Mouse (Mus musculus) forebrain, postnatal 0 days (tissue): ENCODE results near the gene Fam227b. TPM values are rescaled to one million over a fixed set of nuclear protein-coding genes. Genes with fewer than 3 reads are reported as not detected.

Experiments
- ATAC-seq: fragments of 200-750 bp; cut with Nextera tagmentation; 2 replicates; pipeline ENCODE4 v1.8.0; 2017; ENCODE audit warnings: mild to moderate bottlenecking, moderate library complexity
- DNase-seq: peaks from one replicate; pipeline ENCODE4 v3.0.0-alpha.2; 2015
- H3K27ac ChIP-seq: fragments of 300-500 bp; sonication (generic); 2 replicates; pipeline ENCODE4 v1.5.1; 2014; ENCODE audit warnings: low read depth, mild to moderate bottlenecking, antibody characterized with exemption, low read length, moderate library complexity, mixed read lengths
- H3K27me3 ChIP-seq: fragments of 300-500 bp; sonication (generic); 2 replicates; pipeline ENCODE4 v1.6.1; 2014; ENCODE audit warnings: mild to moderate bottlenecking, low read length, mixed read lengths; ENCODE audit not compliant: insufficient read depth
- H3K36me3 ChIP-seq: fragments of 300-500 bp; sonication (generic); 2 replicates; pipeline ENCODE4 v1.6.1; 2014; ENCODE audit warnings: mild to moderate bottlenecking, moderate library complexity; ENCODE audit not compliant: insufficient read depth
- H3K4me1 ChIP-seq: fragments of 300-500 bp; sonication (generic); 2 replicates; pipeline ENCODE4 v1.6.1; 2014; ENCODE audit warnings: antibody characterized with exemption; ENCODE audit not compliant: insufficient read depth
- H3K4me2 ChIP-seq: fragments of 300-500 bp; sonication (generic); 2 replicates; pipeline ENCODE4 v1.6.1; 2014; ENCODE audit warnings: low read depth, mild to moderate bottlenecking, moderate library complexity
- H3K4me3 ChIP-seq: fragments of 300-500 bp; sonication (generic); 2 replicates; pipeline ENCODE4 v1.5.1; 2014; ENCODE audit warnings: low read depth, low read length, mixed read lengths
- H3K9ac ChIP-seq: fragments of 300-500 bp; sonication (generic); 2 replicates; pipeline ENCODE4 v1.6.1; 2014; ENCODE audit warnings: mild to moderate bottlenecking
- H3K9me3 ChIP-seq: fragments of 300-500 bp; sonication (generic); 2 replicates; pipeline ENCODE4 v1.6.1; 2016; ENCODE audit warnings: low read length
- CTCF ChIP-seq: sonication (generic); IDR thresholded peaks from 2 replicates; pipeline ENCODE4 v1.5.1; 2016; ENCODE audit warnings: antibody characterized with exemption, control low read depth, low read depth
- WGBS: fragments of 180-500 bp; shearing (Covaris S2); extraction: QIAGEN DNeasy Blood & Tissue Kit; methylation state at CpG from one replicate; pipeline ENCODE4 v1.1.7; 2014; 5-methylcytosine and 5-hydroxymethylcytosine counted together
- polyA plus RNA-seq: library from polyadenylated mRNA; unstranded; fragments of >200 nt; fragmentation: Nextera tagmentation; extraction: Ambion mirVana; gene quantifications from 2 replicates; pipeline ENCODE4 v1.2.1, GENCODE M21; 2015
- total RNA-seq: library from RNA; depleted of rRNA; stranded (reverse); fragments of >200 nt; gene quantifications from 2 replicates; pipeline ENCODE4 v1.2.3, GENCODE M21; 2014; rRNA removed

Gene Fam227b
- total RNA-seq, result not detected in 2 replicates
- polyA plus RNA-seq, result not detected in 2 replicates

DNA sequence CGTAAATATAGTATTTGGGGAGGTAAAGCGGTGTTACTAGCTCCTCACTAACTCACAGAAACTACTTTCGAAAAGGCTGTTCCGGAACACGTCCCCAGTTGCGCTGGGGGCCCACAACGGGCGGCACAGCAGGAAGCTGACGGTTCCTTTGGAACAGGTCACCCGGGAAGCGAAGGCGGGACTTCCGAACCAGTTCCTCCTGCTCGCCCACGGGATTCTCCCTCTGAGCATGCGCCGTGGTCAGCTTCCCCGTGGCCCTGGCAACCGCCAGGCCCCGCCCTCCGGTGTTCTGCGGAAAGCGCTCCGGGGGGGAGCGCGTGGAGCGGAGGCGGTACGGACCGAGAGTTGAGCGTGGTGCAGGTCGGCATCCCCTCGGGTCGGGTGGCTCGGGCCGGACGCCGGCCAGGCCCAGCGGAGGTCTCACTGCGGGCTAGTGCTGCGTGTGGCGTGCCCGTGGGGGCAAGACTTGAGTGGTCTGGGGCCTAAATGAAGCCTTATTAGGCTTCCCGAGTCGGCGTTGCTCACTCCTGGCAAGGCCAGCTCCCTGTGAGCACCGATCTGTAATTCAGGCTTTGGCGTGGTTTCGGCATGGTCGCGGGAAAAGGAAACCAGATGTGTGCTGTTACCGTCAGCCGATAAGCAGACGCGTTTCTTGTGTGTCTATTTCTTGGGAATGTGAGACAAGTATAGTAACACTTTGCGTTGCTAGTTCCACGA is at the start of gene Fam227b, which contains the start of gene Dtwd1:
TSS of gene Fam227b (minus strand) at position 150 of the 717 bp plus-strand sequence.
TSS of gene Dtwd1 (plus strand) at position 287 of the 717 bp plus-strand sequence.
- Histone ChIP-seq H3K4me2 (peak within 1 kb of the TSS; percentile 52), H3K4me3 (peak within 1 kb of the TSS; percentile 83), H3K9ac (peak within 1 kb of the TSS; percentile 80), H3K36me3 (no peaks in the 10 kb centered on the region), H3K4me1 (peaks cover 5% of the 10 kb centered on the region; the same call in 1 of the 2 replicates), H3K27ac (peak within 1 kb of the TSS; percentile 82), H3K27me3 (no peaks in the 10 kb centered on the region), H3K9me3 (no peaks in the 10 kb centered on the region)
- under 1% methylated on average over 57 of the region's 57 CpGs for WGBS
- ATAC-seq (peak; percentile 99), DNase-seq (peak; percentile 99)
- TF ChIP-seq CTCF, result no peak

GRCm38 (mm10) chr2:126198971-126199370 is 47.2 kb upstream of the Fam227b start:
- H3K4me1 ChIP-seq, result no peaks in the 10 kb centered on the region

DNA sequence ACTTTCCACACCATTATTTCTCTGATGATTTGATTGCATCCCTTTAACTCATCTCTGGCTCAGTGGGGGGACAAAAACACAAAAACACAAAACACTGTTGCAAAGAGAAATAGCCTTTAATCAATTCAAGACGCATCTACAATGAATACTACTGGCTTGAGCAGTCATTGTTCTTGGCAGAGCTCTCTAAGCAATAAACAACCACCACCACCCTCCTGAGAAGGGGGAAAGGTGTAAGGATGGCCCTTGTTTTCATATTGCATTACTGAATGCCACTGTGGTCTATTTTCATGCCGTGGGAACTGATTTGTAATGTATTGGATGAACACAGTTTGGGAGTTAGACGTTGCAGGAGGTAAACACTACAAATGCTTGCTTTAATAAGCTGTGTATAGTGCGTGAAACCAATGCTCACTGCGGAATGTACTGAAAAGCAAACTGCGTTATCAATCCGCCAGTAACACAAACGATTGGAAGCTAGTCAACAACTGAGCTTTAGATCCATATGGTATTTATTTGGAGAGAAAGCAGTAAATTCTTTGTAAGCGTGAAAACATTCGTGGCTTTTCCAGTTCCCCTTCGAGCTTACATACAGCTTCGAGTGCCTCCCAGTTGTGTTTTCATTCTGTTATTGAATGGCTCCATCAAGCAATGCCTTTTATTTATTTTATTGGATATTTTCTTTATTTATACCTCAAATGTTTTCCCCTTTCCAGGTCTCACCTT is 44.0 kb upstream of the Fam227b start:
- no peaks in the 10 kb centered on the region for H3K4me1 ChIP-seq
- H3K9ac ChIP-seq, result no peak overlapping the region
- no peak for TF ChIP-seq CTCF
- no peak overlapping the region for H3K27ac ChIP-seq
- DNase-seq (no peak), ATAC-seq (no peak)
- H3K4me2 ChIP-seq, result no peak overlapping the region
- no peaks in the 10 kb centered on the region for H3K36me3 ChIP-seq
- no peaks in the 10 kb centered on the region for H3K27me3 ChIP-seq
- WGBS, result 56% methylated on average over 12 of the region's 12 CpGs
- no peaks in the 10 kb centered on the region for H3K9me3 ChIP-seq
- no peak overlapping the region for H3K4me3 ChIP-seq

More at GRCm38 (mm10) chr2:126198971-126199370, 47.2 kb upstream of the Fam227b start:
- Histone ChIP-seq H3K27me3 (no peaks in the 10 kb centered on the region), H3K4me2 (no peak overlapping the region), H3K4me3 (no peak overlapping the region), H3K9me3 (no peaks in the 10 kb centered on the region), H3K27ac (no peak overlapping the region), H3K36me3 (no peaks in the 10 kb centered on the region), H3K9ac (no peak overlapping the region)
- WGBS, result 90% methylated on average over 3 of the region's 3 CpGs
- no peak for DNase-seq
- no peak for TF ChIP-seq CTCF
- ATAC-seq, result no peak

GRCm38 (mm10) chr2:126192129-126192528 is 40.3 kb upstream of the Fam227b start:
- H3K36me3 ChIP-seq, result no peaks in the 10 kb centered on the region

GRCm38 (mm10) chr2:126191306-126191705 is 39.5 kb upstream of the Fam227b start:
- H3K9me3 ChIP-seq, result no peaks in the 10 kb centered on the region
- H3K9ac ChIP-seq, result no peak overlapping the region
- no peak for DNase-seq
- H3K4me2 ChIP-seq, result no peak overlapping the region
- H3K27ac ChIP-seq, result no peak overlapping the region
- no peaks in the 10 kb centered on the region for H3K4me1 ChIP-seq
- 69% methylated on average over 4 of the region's 4 CpGs for WGBS
- TF ChIP-seq CTCF, result no peak
- H3K27me3 ChIP-seq, result no peaks in the 10 kb centered on the region
- no peaks in the 10 kb centered on the region for H3K36me3 ChIP-seq
- no peak overlapping the region for H3K4me3 ChIP-seq
- ATAC-seq, result no peak

More at GRCm38 (mm10) chr2:126192129-126192528, 40.3 kb upstream of the Fam227b start:
- Histone ChIP-seq H3K27me3 (no peaks in the 10 kb centered on the region), H3K4me3 (no peak overlapping the region), H3K4me1 (no peaks in the 10 kb centered on the region), H3K9me3 (no peaks in the 10 kb centered on the region), H3K27ac (no peak overlapping the region), H3K4me2 (no peak overlapping the region), H3K9ac (no peak overlapping the region)
- no peak for TF ChIP-seq CTCF
- 81% methylated on average over 2 of the region's 2 CpGs for WGBS
- DNase-seq, result no peak
- ATAC-seq, result no peak

- Histone ChIP-seq H3K9ac (no peak overlapping the region), H3K27ac (no peak overlapping the region), H3K36me3 (no peaks in the 10 kb centered on the region), H3K27me3 (no peaks in the 10 kb centered on the region), H3K4me3 (no peak overlapping the region), H3K9me3 (no peaks in the 10 kb centered on the region), H3K4me1 (no peaks in the 10 kb centered on the region), H3K4me2 (no peak overlapping the region)
- 100% methylated on average over 1 of the region's 1 CpGs for WGBS
- DNase-seq, result no peak
- no peak for TF ChIP-seq CTCF
- ATAC-seq, result no peak
Observed at GRCm38 (mm10) chr2:126171427-126171826, 19.6 kb upstream of the Fam227b start.
